Mouse (Mus musculus) CD4-positive, CD25-positive, alpha-beta regulatory T cell, adult 4 months (primary cell): ENCODE measurements around the gene Cntnap2. TPM values are rescaled to one million over a fixed set of nuclear protein-coding genes. Genes with fewer than 3 reads are reported as not detected.

Experiments used
- ATAC-seq: one replicate; pipeline ENCODE4 v1.8.0; 2017
- polyA plus RNA-seq, 2 experiments: library from polyadenylated mRNA; unstranded; fragments of 100-300 nt; shearing (Covaris generic); gene quantifications; one replicate each; pipeline ENCODE4 v1.2.1; 2017

The Cntnap2 gene
- polyA plus RNA-seq, 2 experiments from 2014 or later = 0.08 to 0.09 TPM

- no peak for ATAC-seq
These were observed 286.2 kb downstream of the Cntnap2 start for GRCm38 (mm10) chr6:45345396-45345795.

- no peak for ATAC-seq
These were observed 286.8 kb downstream of the Cntnap2 start for GRCm38 (mm10) chr6:45345953-45346352.

- no peak for ATAC-seq
These were observed 307.3 kb downstream of the Cntnap2 start for GRCm38 (mm10) chr6:45366442-45366841.

GRCm38 (mm10) chr6:45381126-45381525 is 322.0 kb downstream of the Cntnap2 start:
- ATAC-seq = no peak

GRCm38 (mm10) chr6:45389034-45389433 is 329.9 kb downstream of the Cntnap2 start:
- ATAC-seq = no peak

GRCm38 (mm10) chr6:45413629-45414028 is 354.5 kb downstream of the Cntnap2 start:
- ATAC-seq = no peak

- ATAC-seq = no peak
These were observed 396.3 kb downstream of the Cntnap2 start for GRCm38 (mm10) chr6:45455424-45455823.

GRCm38 (mm10) chr6:45518221-45518620 is 459.1 kb downstream of the Cntnap2 start:
- ATAC-seq = no peak

- no peak for ATAC-seq
These were observed 477.8 kb downstream of the Cntnap2 start for GRCm38 (mm10) chr6:45536999-45537398.

GRCm38 (mm10) chr6:45544319-45544875 is 485.2 kb downstream of the Cntnap2 start:
- no peak for ATAC-seq

GRCm38 (mm10) chr6:45559724-45560123 is 500.6 kb downstream of the Cntnap2 start:
- ATAC-seq = no peak

- ATAC-seq = no peak
These were observed 525.4 kb downstream of the Cntnap2 start for GRCm38 (mm10) chr6:45584467-45585094.

GRCm38 (mm10) chr6:45589084-45589483 is 529.9 kb downstream of the Cntnap2 start:
- ATAC-seq = no peak

- no peak for ATAC-seq
These were observed 587.9 kb downstream of the Cntnap2 start for GRCm38 (mm10) chr6:45647017-45647416.

GRCm38 (mm10) chr6:45648419-45648818 is 589.3 kb downstream of the Cntnap2 start:
- ATAC-seq = no peak

- no peak for ATAC-seq
These were observed 641.1 kb downstream of the Cntnap2 start for GRCm38 (mm10) chr6:45700287-45700686.

- no peak for ATAC-seq
These were observed 732.5 kb downstream of the Cntnap2 start for GRCm38 (mm10) chr6:45791612-45792011.

- no peak for ATAC-seq
These were observed 782.6 kb downstream of the Cntnap2 start for GRCm38 (mm10) chr6:45841626-45842341.

GRCm38 (mm10) chr6:45843736-45844135 is 784.6 kb downstream of the Cntnap2 start:
- ATAC-seq = no peak

- no peak for ATAC-seq
These were observed 812.3 kb downstream of the Cntnap2 start for GRCm38 (mm10) chr6:45871409-45871992.

GRCm38 (mm10) chr6:45885486-45885885 is 826.3 kb downstream of the Cntnap2 start:
- no peak for ATAC-seq

- no peak for ATAC-seq
These were observed 828.7 kb downstream of the Cntnap2 start for GRCm38 (mm10) chr6:45887901-45888300.

GRCm38 (mm10) chr6:45938263-45938662 is 879.1 kb downstream of the Cntnap2 start:
- ATAC-seq = no peak

- ATAC-seq = no peak
These were observed 879.6 kb downstream of the Cntnap2 start for GRCm38 (mm10) chr6:45938775-45939174.
